Mouse (Mus musculus): ENCODE measurements around the gene Ptprh. TPM values are rescaled to one million over a fixed set of nuclear protein-coding genes. Genes with fewer than 3 reads are reported as not detected.
"Not testable (repeated sequence)": the region's sequence is repeated elsewhere in the genome, so short reads cannot be mapped to it uniquely, and the experiment has no call there.

Gene Ptprh
- polyA plus RNA-seq, 1 experiment from 2014 or later: not detected

- Histone ChIP-seq H3K9me3 (replicated peaks) (no peaks in the 10 kb centered on the region), H3K36me3 (no peaks in the 10 kb centered on the region), H3K27ac (no peak overlapping the region), H3K27me3 (peaks cover 13% of the 10 kb centered on the region; the same call in 1 of the 2 replicates), H3K9ac (no peak overlapping the region), H3K4me2 (no peak overlapping the region), H3K4me3 (no peak overlapping the region), H3K4me1 (replicated peaks) (peaks cover under 1% of the 10 kb centered on the region)
- ATAC-seq (replicated peaks; ENCODE audit: insufficient number of reproducible peaks, insufficient read depth, low FRiP score, low read depth): no peak
- 62% methylated on average over 5 of the region's 5 CpGs for WGBS
Measured at GRCm38 (mm10) chr7:4541344-4541743, 62.5 kb downstream of the Ptprh start.

- Histone ChIP-seq H3K4me2 (no peak overlapping the region), H3K9me3 (replicated peaks) (no peaks in the 10 kb centered on the region), H3K4me3 (no peak overlapping the region), H3K9ac (no peak overlapping the region), H3K36me3 (no peaks in the 10 kb centered on the region), H3K27me3 (peaks cover 15% of the 10 kb centered on the region; the same call in 1 of the 2 replicates), H3K27ac (no peak overlapping the region), H3K4me1 (replicated peaks) (no peaks in the 10 kb centered on the region)
- 66% methylated on average over 2 of the region's 2 CpGs for WGBS
- no peak for ATAC-seq (replicated peaks; ENCODE audit: insufficient number of reproducible peaks, insufficient read depth, low FRiP score, low read depth)
Measured at GRCm38 (mm10) chr7:4539019-4539418, 64.8 kb downstream of the Ptprh start.

- Histone ChIP-seq H3K27ac (no peak overlapping the region), H3K36me3 (no peaks in the 10 kb centered on the region), H3K4me2 (no peak overlapping the region), H3K9me3 (replicated peaks) (no peaks in the 10 kb centered on the region), H3K4me3 (no peak overlapping the region), H3K9ac (no peak overlapping the region), H3K4me1 (replicated peaks) (peaks cover 2% of the 10 kb centered on the region; the same call in 1 of the 2 replicates), H3K27me3 (peaks cover 15% of the 10 kb centered on the region; the same call in 1 of the 2 replicates)
- no peak for ATAC-seq (replicated peaks; ENCODE audit: insufficient number of reproducible peaks, insufficient read depth, low FRiP score, low read depth)
- 46% methylated on average over 4 of the region's 4 CpGs for WGBS
Measured at GRCm38 (mm10) chr7:4537181-4537580, 66.7 kb downstream of the Ptprh start.

GRCm38 (mm10) chr7:4536369-4536768 lies 67.5 kb downstream of the Ptprh start:
- no peak overlapping the region for H3K4me2 ChIP-seq
- no peak overlapping the region for H3K27ac ChIP-seq
- no peaks in the 10 kb centered on the region for H3K9me3 ChIP-seq (replicated peaks)
- H3K9ac ChIP-seq: no peak overlapping the region
- H3K36me3 ChIP-seq: no peaks in the 10 kb centered on the region
- ATAC-seq (replicated peaks; ENCODE audit: insufficient number of reproducible peaks, insufficient read depth, low FRiP score, low read depth): no peak
- no peak overlapping the region for H3K4me3 ChIP-seq
- peaks cover 6% of the 10 kb centered on the region; the same call in 1 of the 2 replicates for H3K4me1 ChIP-seq (replicated peaks)
- H3K27me3 ChIP-seq: peaks cover 18% of the 10 kb centered on the region
- WGBS: 82% methylated on average over 4 of the region's 4 CpGs

- peak within 1 kb of the TSS; percentile 15; the same call in 1 of the 2 replicates for H3K9ac ChIP-seq
- H3K4me3 ChIP-seq: peak within 1 kb of the TSS; percentile 48
- WGBS: 4% methylated on average over 28 of the region's 28 CpGs
- H3K27ac ChIP-seq: no peak within 1 kb of the TSS
- peak; percentile 93 for ATAC-seq (replicated peaks; ENCODE audit: insufficient number of reproducible peaks, insufficient read depth, low FRiP score, low read depth)
- peaks cover 14% of the 10 kb centered on the region for H3K27me3 ChIP-seq
- peaks cover 10% of the 10 kb centered on the region; the same call in 1 of the 2 replicates for H3K4me1 ChIP-seq (replicated peaks)
- peak within 1 kb of the TSS; percentile 83 for H3K4me2 ChIP-seq
- H3K9me3 ChIP-seq (replicated peaks): no peaks in the 10 kb centered on the region
- no peaks in the 10 kb centered on the region for H3K36me3 ChIP-seq
Measured at GRCm38 (mm10) chr7:4532005-4532729, 71.7 kb downstream of the Ptprh start, which contains the start of gene Dnaaf3. TSS of gene Dnaaf3 (minus strand) at chr7:4532453.

GRCm38 (mm10) chr7:4530166-4530565 lies 73.7 kb downstream of the Ptprh start:
- Histone ChIP-seq H3K4me1 (replicated peaks) (peaks cover 20% of the 10 kb centered on the region), H3K27me3 (peaks cover 12% of the 10 kb centered on the region)
- WGBS: 45% methylated on average over 8 of the region's 8 CpGs
- H3K36me3 ChIP-seq; H3K4me2 ChIP-seq; ATAC-seq (replicated peaks; ENCODE audit: insufficient number of reproducible peaks, insufficient read depth, low FRiP score, low read depth); H3K27ac ChIP-seq; H3K9me3 ChIP-seq (replicated peaks); H3K9ac ChIP-seq; H3K4me3 ChIP-seq: not testable (repeated sequence)

GRCm38 (mm10) chr7:4527302-4527689 lies 76.5 kb downstream of the Ptprh start:
- no peak for ATAC-seq (replicated peaks; ENCODE audit: insufficient number of reproducible peaks, insufficient read depth, low FRiP score, low read depth)
- no peak overlapping the region for H3K9ac ChIP-seq
- H3K4me3 ChIP-seq: peak overlapping the region; percentile 45; the same call in 1 of the 2 replicates
- WGBS: 46% methylated on average over 18 of the region's 18 CpGs
- peak overlapping the region; percentile 70 for H3K4me2 ChIP-seq
- H3K27me3 ChIP-seq: peaks cover 2% of the 10 kb centered on the region; the same call in 1 of the 2 replicates
- H3K27ac ChIP-seq: no peak overlapping the region
- H3K36me3 ChIP-seq: no peaks in the 10 kb centered on the region
- H3K4me1 ChIP-seq (replicated peaks): peaks cover 34% of the 10 kb centered on the region
- H3K9me3 ChIP-seq (replicated peaks): no peaks in the 10 kb centered on the region

- ATAC-seq (replicated peaks; ENCODE audit: insufficient number of reproducible peaks, insufficient read depth, low FRiP score, low read depth): peak; percentile 75
- H3K9ac ChIP-seq: peak overlapping the region; percentile 47; the same call in 1 of the 2 replicates
Measured at GRCm38 (mm10) chr7:4526341-4527301, 77.2 kb downstream of the Ptprh start.

GRCm38 (mm10) chr7:4524212-4524922 lies 79.5 kb downstream of the Ptprh start, which contains the start of gene Tnni3:
TSS of gene Tnni3 (minus strand) at chr7:4524229.
- WGBS: 63% methylated on average over 15 of the region's 15 CpGs
- Histone ChIP-seq H3K4me2 (peak within 1 kb of the TSS; percentile 50), H3K4me3 (peak within 1 kb of the TSS; percentile 58; the same call in 1 of the 2 replicates)

More at GRCm38 (mm10) chr7:4526341-4527301, 77.2 kb downstream of the Ptprh start:
- Histone ChIP-seq H3K27ac (peak overlapping the region; percentile 38), H3K4me2 (peak overlapping the region; percentile 70), H3K36me3 (no peaks in the 10 kb centered on the region), H3K9me3 (replicated peaks) (no peaks in the 10 kb centered on the region), H3K4me1 (replicated peaks) (peaks cover 29% of the 10 kb centered on the region), H3K4me3 (peak overlapping the region; percentile 45), H3K27me3 (no peaks in the 10 kb centered on the region)
- WGBS: 20% methylated on average over 40 of the region's 40 CpGs

GRCm38 (mm10) chr7:4523205-4524130 lies 80.4 kb downstream of the Ptprh start:
- Histone ChIP-seq H3K27ac (peak overlapping the region; percentile 97), H3K4me1 (replicated peaks) (peaks cover 37% of the 10 kb centered on the region), H3K9ac (peak overlapping the region; percentile 21), H3K27me3 (no peaks in the 10 kb centered on the region), H3K4me2 (peak overlapping the region; percentile 50), H3K4me3 (peak overlapping the region; percentile 58; the same call in 1 of the 2 replicates), H3K36me3 (peaks cover 1% of the 10 kb centered on the region; the same call in 1 of the 2 replicates), H3K9me3 (replicated peaks) (no peaks in the 10 kb centered on the region)
- 80% methylated on average over 33 of the region's 33 CpGs for WGBS
- no peak for ATAC-seq (replicated peaks; ENCODE audit: insufficient number of reproducible peaks, insufficient read depth, low FRiP score, low read depth)

More at GRCm38 (mm10) chr7:4524212-4524922, 79.5 kb downstream of the Ptprh start, which contains the start of gene Tnni3:
- not testable (repeated sequence) for H3K36me3 ChIP-seq; H3K27me3 ChIP-seq; ATAC-seq (replicated peaks; ENCODE audit: insufficient number of reproducible peaks, insufficient read depth, low FRiP score, low read depth); H3K9me3 ChIP-seq (replicated peaks)
- Histone ChIP-seq H3K4me1 (replicated peaks) (peaks cover 30% of the 10 kb centered on the region), H3K9ac (peak within 1 kb of the TSS; percentile 21), H3K27ac (peak within 1 kb of the TSS; percentile 97)
